Mouse (Mus musculus): ENCODE measurements around the gene Dph3.

Gene Dph3

DNA sequence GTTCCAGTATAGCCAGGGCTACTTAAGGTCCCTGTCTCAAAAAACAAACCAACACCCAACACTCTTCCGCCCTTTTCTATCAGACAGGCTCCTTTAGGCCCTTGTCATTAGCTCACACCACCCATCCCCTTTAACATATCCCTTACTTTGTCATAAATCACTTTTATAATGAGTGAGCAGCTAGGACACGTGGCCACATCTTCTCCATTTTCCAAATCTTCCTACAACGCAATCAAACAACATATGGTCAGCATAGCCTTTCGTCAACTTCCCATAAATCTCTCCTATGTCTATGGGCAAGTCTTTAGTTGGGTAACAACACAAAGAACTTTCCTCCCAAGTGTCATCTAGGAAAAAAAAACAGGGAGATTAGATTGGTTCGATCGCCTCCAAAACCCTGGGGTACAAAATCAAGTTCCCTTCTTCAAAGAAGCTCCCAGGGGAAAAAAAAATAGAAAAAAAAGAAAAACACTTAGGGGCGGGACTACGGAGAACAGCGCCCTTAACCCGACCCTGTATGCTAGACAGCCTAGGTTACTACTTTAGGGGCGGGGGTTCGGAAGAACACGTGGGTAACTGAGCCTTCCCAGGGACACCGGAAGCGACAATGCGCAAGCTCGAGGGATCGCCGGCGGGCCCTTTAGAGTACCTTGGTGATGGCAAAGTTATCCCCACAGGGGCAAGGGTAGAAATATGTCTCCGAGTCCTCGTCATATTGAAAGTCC, 606 bp downstream of the Dph3 start, which contains the start of gene Oxnad1:
TSS of gene Oxnad1 (plus strand) at position 614 of the 725 bp plus-strand sequence.
- no peak for DNase-seq (ENCODE audit: low read depth)

- no peak for DNase-seq (ENCODE audit: low read depth)
Measured at GRCm38 (mm10) chr14:32083466-32083865, 2.1 kb downstream of the Dph3 start.

- no peak for DNase-seq (ENCODE audit: low read depth)
Measured at GRCm38 (mm10) chr14:32082891-32083290, 2.6 kb downstream of the Dph3 start.

DNA sequence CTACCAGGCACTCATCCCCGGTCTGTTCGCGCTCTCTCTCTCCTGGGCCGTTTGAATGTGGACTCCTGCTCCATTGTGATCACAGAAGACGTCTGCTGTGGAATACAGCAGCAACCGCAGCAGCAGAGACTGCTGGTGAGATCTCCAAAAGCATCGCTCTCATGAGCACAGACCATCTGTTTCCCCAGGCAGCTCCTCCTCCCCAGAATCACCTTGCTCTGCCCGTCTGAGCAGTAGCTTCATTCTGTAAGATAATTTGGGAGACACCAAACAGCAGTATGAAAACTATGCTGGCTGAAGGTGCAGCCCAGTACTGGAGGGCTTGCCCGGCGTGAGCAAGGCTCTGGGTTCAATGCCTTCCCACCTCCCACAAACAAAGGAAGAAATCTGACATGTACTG, 4.5 kb downstream of the Dph3 start:
- DNase-seq (ENCODE audit: low read depth): no peak

GRCm38 (mm10) chr14:32076896-32077575, 8.5 kb downstream of the Dph3 start:
- peak; percentile 74 for DNase-seq (ENCODE audit: low read depth)

DNA sequence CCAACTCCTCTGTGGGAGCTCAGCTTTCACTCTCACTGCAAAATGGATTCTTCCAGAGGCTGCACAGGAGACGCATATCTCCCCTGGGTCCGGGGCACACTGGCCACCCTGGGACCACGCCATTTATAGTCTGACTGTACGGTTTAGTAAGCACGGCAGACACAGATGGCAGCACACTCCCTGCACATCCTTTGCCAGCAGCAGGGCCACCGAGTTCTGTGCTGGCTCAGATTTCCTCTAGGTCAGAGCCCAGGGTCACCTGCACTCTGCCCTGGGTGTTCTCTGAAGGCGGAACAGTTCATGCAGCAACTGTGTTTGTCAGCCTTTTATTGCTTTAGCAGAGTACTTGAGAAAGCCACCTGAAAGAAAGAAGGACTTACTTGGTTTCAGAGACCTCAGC, 11.6 kb downstream of the Dph3 start:
- DNase-seq (ENCODE audit: low read depth): no peak

- DNase-seq (ENCODE audit: low read depth): no peak
Measured at GRCm38 (mm10) chr14:32073211-32073685, 12.3 kb downstream of the Dph3 start.

- no peak for DNase-seq (ENCODE audit: low read depth)
Measured at GRCm38 (mm10) chr14:32072807-32073206, 12.7 kb downstream of the Dph3 start.

DNA sequence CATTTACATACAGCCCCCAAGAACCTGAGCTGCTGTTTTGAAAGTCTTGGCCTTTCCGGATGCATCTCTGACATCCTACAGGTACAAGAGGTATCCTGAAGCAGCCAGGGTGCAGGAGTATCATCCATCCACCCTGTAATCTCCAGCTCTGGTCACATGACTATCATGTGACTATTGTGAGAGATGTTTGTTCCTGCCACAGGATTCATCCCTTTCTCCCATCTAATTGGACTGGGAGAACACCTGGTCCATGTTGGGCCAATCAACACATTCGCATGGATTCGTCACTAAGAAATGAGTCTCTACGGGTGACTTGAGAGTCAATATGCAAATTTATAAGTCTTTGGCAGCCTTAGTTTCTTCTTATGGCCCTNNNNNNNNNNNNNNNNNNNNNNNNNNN, 24.1 kb downstream of the Dph3 start:
- DNase-seq (ENCODE audit: low read depth): no peak

DNA sequence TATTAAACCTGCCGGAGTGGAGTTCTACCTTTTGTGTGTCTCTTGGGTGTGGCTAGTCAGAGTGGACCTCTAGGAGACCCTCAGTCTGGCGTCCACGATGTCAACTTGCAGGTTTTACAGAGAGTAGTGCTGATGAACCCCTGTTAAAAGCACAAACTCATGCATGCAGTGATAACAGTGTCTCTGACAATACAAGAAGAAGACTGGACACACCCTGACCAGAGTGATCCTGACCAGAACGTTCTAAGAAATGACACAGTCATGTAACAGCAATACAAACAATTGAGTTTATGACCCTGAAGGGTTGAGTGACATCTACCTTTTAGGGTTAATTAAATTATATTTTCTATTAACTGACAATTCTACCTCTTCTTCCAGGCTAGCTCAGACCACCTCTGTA, 27.9 kb downstream of the Dph3 start:
- DNase-seq (ENCODE audit: low read depth): no peak

DNA sequence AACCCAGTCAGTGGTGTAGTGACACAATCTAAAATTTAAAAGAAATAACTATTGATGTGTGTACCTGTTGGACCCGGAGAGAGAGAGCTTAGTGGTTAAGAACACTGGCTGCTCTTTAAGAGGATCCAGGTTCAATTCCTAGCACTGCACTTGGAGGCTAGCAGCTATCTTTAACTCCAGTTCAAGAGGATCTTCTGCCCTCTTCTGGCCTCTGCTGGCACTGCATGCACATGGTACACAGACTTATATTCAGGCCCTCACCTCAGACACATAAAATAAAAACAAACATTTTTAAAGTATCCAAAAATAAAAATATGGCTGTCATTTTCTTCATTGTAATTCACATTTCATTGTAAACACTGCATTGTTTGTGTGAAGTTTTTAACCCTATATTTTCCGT, 28.9 kb downstream of the Dph3 start:
- DNase-seq (ENCODE audit: low read depth): peak; percentile 8

DNA sequence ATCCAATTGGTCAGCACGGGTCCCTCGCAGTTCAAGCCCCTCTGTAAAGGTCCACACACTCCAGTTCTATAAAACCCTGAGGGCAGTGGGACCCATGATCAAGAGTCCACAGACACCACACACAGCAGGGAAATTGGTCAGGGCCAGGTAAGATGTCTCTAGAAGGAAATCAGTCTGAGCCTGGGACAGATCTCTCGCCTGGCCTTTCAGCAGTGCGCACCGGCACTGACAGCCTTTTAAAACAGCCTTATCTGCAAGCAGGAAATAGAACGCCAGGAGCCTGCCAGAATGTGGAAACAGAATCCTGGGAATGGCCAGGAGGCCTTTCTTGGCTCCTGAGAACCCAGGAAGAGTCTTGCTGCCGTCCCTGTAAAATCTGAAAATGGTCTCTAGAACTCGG, 29.7 kb downstream of the Dph3 start:
- no peak for DNase-seq (ENCODE audit: low read depth)

- no peak for DNase-seq (ENCODE audit: low read depth)
Measured at GRCm38 (mm10) chr14:32054788-32055187, 30.7 kb downstream of the Dph3 start.

- no peak for DNase-seq (ENCODE audit: low read depth)
Measured at GRCm38 (mm10) chr14:32053895-32054294, 31.6 kb downstream of the Dph3 start.

DNA sequence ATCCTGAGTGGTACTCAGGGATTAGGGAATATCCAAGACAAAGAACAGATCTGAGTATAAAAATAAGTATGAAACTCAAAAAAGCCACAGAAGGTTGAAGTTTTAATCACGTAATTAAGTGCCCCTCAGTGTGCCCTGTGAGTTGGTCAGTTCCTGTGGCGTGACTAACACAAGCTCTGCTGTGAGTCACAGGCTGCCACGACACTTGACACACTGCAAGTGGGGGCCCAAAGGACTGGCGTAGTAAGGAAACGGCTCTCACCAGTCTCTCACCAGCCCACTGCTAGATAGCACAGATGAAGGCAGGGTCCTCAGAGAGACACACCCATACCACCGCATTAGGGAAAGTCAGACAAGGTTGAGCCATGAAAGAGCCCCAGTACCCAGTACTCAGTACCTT, 35.4 kb downstream of the Dph3 start:
- DNase-seq (ENCODE audit: low read depth): no peak

GRCm38 (mm10) chr14:32046357-32046756, 39.2 kb downstream of the Dph3 start:
- DNase-seq (ENCODE audit: low read depth): no peak

DNA sequence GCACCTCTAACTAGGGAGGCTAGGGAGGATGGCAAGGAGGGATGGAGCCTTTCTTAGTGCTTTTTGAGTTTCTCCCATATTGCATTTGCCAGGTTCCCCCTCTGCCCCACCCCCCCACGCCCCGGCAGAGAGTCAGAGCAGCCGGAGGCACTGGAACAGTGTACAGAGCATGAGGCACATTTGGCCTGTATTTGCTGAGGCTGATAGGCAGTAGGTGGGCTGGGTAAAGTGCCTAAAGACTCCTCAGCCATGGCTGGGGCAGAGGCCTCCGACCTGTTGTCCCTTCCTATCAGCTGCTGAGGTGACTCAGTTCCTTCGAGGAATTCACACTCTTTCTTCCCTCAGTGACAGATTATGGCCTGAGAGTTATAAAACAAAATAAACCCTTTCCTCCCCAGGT, 43.4 kb downstream of the Dph3 start:
- DNase-seq (ENCODE audit: low read depth): no peak

DNA sequence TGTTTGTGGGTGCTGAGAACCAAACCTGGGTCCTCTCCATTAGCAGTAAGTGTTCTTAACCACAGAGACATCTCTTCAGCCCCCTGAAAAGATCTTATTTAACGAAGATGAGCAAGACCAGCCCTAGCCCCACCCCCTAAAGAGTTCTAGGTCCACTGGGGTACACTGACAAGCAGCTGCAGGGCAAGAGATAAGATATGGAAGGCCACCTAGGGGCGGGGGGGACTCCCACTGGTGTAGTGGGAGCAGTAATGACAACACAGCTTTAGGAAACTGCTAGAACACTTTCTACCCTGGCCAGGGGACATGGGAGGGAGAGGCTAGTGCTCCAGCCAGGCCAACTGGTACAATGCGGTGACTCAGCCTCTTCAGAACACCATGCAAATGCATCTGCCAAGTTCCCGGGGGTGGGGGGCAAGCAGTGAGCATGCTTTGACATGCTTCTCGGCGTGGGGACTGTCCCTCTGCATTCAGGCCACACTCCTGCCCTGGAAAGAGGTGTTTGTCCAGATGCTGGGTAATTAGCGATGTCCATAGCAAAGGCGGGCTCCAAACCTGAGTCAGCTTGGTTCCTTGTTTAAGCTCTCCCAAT, 47.8 kb downstream of the Dph3 start:
- no peak for DNase-seq (ENCODE audit: low read depth)

GRCm38 (mm10) chr14:32036482-32036881, 49.0 kb downstream of the Dph3 start:
- no peak for DNase-seq (ENCODE audit: low read depth)

DNA sequence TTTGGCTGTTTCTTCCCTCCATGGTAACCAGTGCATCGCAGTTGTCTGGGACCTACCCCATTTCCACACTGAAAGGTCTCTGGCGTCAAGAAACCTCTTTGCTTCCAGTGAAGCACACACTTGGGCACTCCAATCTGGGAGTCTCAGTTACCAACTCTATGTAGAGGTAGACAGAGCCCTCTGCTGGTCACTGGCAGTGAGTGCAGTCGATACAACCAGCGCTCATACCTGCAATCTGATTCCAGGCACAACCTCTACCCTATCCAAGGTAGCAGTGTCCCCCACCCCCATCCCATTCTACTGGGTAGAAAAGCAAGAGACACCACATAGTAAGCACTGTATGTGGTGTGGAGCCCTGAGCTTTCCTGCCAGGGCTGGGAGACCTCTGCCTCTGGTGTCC, 53.0 kb downstream of the Dph3 start:
- DNase-seq (ENCODE audit: low read depth): peak; percentile 53
